8 mouse cellular contexts compared by ENCODE assay signal in genomic region chr2:25608671-25609070, GRCm38 (mm10). TPM values are rescaled to one million over a fixed set of nuclear protein-coding genes. Genes with fewer than 3 reads are reported as not detected.
A peak's percentile ranks its signal among the peaks of the same experiment; 100 is the strongest.
DNase-seq lines count a peak whose midpoint lies in the region; ATAC-seq lines count a peak whose summit lies in the region.

No protein-coding gene starts in this region.

- peaks cover 7 to 16% of the 10 kb centered on the region in 2 experiments for H3K4me1 ChIP-seq in heart, embryonic 14.5 days (ENCODE audit: control insufficient read depth in 2 of 2, insufficient read depth in 2 of 2, low read length in 2 of 2)
- 0 out of 2 replicates have a peak, but pooled peaks cover 3% of the 10 kb centered on the region for H3K4me1 ChIP-seq in brown adipose tissue, adult 24 weeks (ENCODE audit: control insufficient read depth, insufficient read depth, insufficient read length, low read length)
- H3K4me1 ChIP-seq in hindbrain, embryonic 14.5 days (replicated peaks; ENCODE audit: control insufficient read depth, insufficient read depth, low read length) = peaks cover 13% of the 10 kb centered on the region
- H3K4me1 ChIP-seq in midbrain, embryonic 13.5 days (replicated peaks) = peaks cover 23% of the 10 kb centered on the region

- DNase-seq in heart, postnatal 14 days = no peak
- no peak for DNase-seq in hindbrain, embryonic 14.5 days (ENCODE audit: low spot score)
- DNase-seq in adrenal gland, adult 8-10 months = no peak
- no peak for DNase-seq in left cerebral cortex, adult 18-20 months (ENCODE audit: low spot score in 2 of 2)
- no peak for DNase-seq in thymus, postnatal 14 days

- WGBS in heart, embryonic 14.5 days = 66% methylated on average over 10 of the region's 10 CpGs
- 73% methylated on average over 10 of the region's 10 CpGs for WGBS in hindbrain, embryonic 14.5 days
- WGBS in midbrain, embryonic 13.5 days = 73% methylated on average over 10 of the region's 10 CpGs

- H3K27me3 ChIP-seq in heart, embryonic 14.5 days (ENCODE audit: control insufficient read depth, insufficient read depth, low read length) = 0 out of 2 replicates have a peak, but pooled peaks cover 5% of the 10 kb centered on the region
- H3K27me3 ChIP-seq in hindbrain, embryonic 14.5 days (ENCODE audit: control insufficient read depth, insufficient read depth, low read length) = no peaks in the 10 kb centered on the region
- H3K27me3 ChIP-seq in midbrain, embryonic 13.5 days = peaks cover 7% of the 10 kb centered on the region

- H3K4me2 ChIP-seq in heart, embryonic 14.5 days (ENCODE audit: low read length) = peak overlapping the region; percentile 80
- peak overlapping the region; percentile 63 for H3K4me2 ChIP-seq in hindbrain, embryonic 14.5 days (replicated peaks)
- H3K4me2 ChIP-seq in midbrain, embryonic 13.5 days (replicated peaks) = peak overlapping the region; percentile 71

- intact Hi-C loops in heart, postnatal 14 days (cut with DNase I) = no loop called here

- ATAC-seq in heart, embryonic 14.5 days (ENCODE audit: insufficient number of reproducible peaks, insufficient read depth, low FRiP score, low read depth) = no peak
- peak; percentile 10; the same call in 1 of the 2 replicates for ATAC-seq in hindbrain, embryonic 14.5 days (ENCODE audit: low FRiP score)
- peak; percentile 43 for ATAC-seq in midbrain, embryonic 13.5 days

- peak overlapping the region; percentile 86 to 100 for H3K4me3 ChIP-seq in heart, embryonic 14.5 days (ENCODE audit: control insufficient read depth in 1 of 2, insufficient read depth in 1 of 2, low read depth in 1 of 2, low read length in 2 of 2)
- peak overlapping the region; percentile 89 for H3K4me3 ChIP-seq in brown adipose tissue, adult 24 weeks (ENCODE audit: insufficient read depth, low read depth, low read length)
- H3K4me3 ChIP-seq in hindbrain, embryonic 14.5 days (replicated peaks; ENCODE audit: low read length) = peak overlapping the region; percentile 83
- peak overlapping the region; percentile 81 for H3K4me3 ChIP-seq in midbrain, embryonic 13.5 days (replicated peaks)

- H3K9ac ChIP-seq in heart, embryonic 14.5 days (ENCODE audit: low read length) = peak overlapping the region; percentile 95; the same call in 1 of the 2 replicates
- peak overlapping the region; percentile 26; the same call in 1 of the 2 replicates for H3K9ac ChIP-seq in hindbrain, embryonic 14.5 days
- peak overlapping the region; percentile 53 for H3K9ac ChIP-seq in midbrain, embryonic 13.5 days (replicated peaks)

- peaks cover 4% of the 10 kb centered on the region; the same call in 1 of the 2 replicates for H3K36me3 ChIP-seq in heart, embryonic 14.5 days (ENCODE audit: control insufficient read depth, insufficient read depth, low read length)
- H3K36me3 ChIP-seq in hindbrain, embryonic 14.5 days (replicated peaks; ENCODE audit: control insufficient read depth, insufficient read depth) = no peaks in the 10 kb centered on the region
- no peaks in the 10 kb centered on the region for H3K36me3 ChIP-seq in midbrain, embryonic 13.5 days

- peak overlapping the region; percentile 25 to 92; a peak in 1 of 4 replicates for H3K27ac ChIP-seq in heart, embryonic 14.5 days (replicated peaks in 1 of 2; ENCODE audit: control insufficient read depth in 1 of 2, insufficient read depth in 1 of 2, low read depth in 2 of 2, low read length in 2 of 2)
- H3K27ac ChIP-seq in brown adipose tissue, adult 24 weeks (replicated peaks; ENCODE audit: low read depth, low read length) = no peak overlapping the region
- H3K27ac ChIP-seq in hindbrain, embryonic 14.5 days = peak overlapping the region; percentile 55; the same call in 1 of the 2 replicates
- peak overlapping the region; percentile 91; the same call in 1 of the 2 replicates for H3K27ac ChIP-seq in midbrain, embryonic 13.5 days

- H3K9me3 ChIP-seq in heart, embryonic 14.5 days (ENCODE audit: control insufficient read depth, low read length) = no peaks in the 10 kb centered on the region
- H3K9me3 ChIP-seq in hindbrain, embryonic 14.5 days (ENCODE audit: control insufficient read depth, low read length) = no peaks in the 10 kb centered on the region
- H3K9me3 ChIP-seq in midbrain, embryonic 13.5 days = no peaks in the 10 kb centered on the region

RNA-seq across cellular contexts. Expression of gene Rabl6, which starts 0.3 kb away (rescaled TPM):
- polyA plus RNA-seq in heart, embryonic 14.5 days (2014; fragmentation: Nextera tagmentation; extraction: Ambion mirVana) = 41.9 and 42.1 TPM in 2 replicates
- total RNA-seq in heart, postnatal 14 days (2021) = 10 to 100 TPM; 48.1 to 49.7 TPM
- 29.2 and 42.8 TPM in 2 replicates for polyA plus RNA-seq in brown adipose tissue, adult 24 weeks (2012; ENCODE audit: insufficient read depth, insufficient read length, missing spikeins)
- polyA plus RNA-seq in hindbrain, embryonic 14.5 days (2014; fragmentation: Nextera tagmentation; extraction: Ambion mirVana) = 59.0 and 61.6 TPM in 2 replicates
- polyA plus RNA-seq in midbrain, embryonic 13.5 days (2015; fragmentation: Nextera tagmentation; extraction: Ambion mirVana) = 67.2 and 75.9 TPM in 2 replicates
- total RNA-seq in adrenal gland, adult 8-10 months (2022) = 100 to 1,000 TPM; 121 to 178 (median 137) TPM
- 100 to 1,000 TPM; 146 to 150 TPM for total RNA-seq in left cerebral cortex, adult 18-20 months (2021)

RNA-seq across cellular contexts. Expression of gene Ccdc183, which starts 8.8 kb away (rescaled TPM):
- 0.07 and 0.27 TPM in 2 replicates for polyA plus RNA-seq in heart, embryonic 14.5 days (2014; fragmentation: Nextera tagmentation; extraction: Ambion mirVana)
- total RNA-seq in heart, postnatal 14 days (2021) = not detected
- not detected in 2 replicates for polyA plus RNA-seq in brown adipose tissue, adult 24 weeks (2012; ENCODE audit: insufficient read depth, insufficient read length, missing spikeins)
- 0.26 and 0.44 TPM in 2 replicates for polyA plus RNA-seq in hindbrain, embryonic 14.5 days (2014; fragmentation: Nextera tagmentation; extraction: Ambion mirVana)
- 0.24 and 0.47 TPM in 2 replicates for polyA plus RNA-seq in midbrain, embryonic 13.5 days (2015; fragmentation: Nextera tagmentation; extraction: Ambion mirVana)
- total RNA-seq in adrenal gland, adult 8-10 months (2022) = not detected
- total RNA-seq in left cerebral cortex, adult 18-20 months (2021) = not detected

RNA-seq across cellular contexts. Expression of gene Tmem141, which starts 13.1 kb away (rescaled TPM):
- 22.8 and 28.2 TPM in 2 replicates for polyA plus RNA-seq in heart, embryonic 14.5 days (2014; fragmentation: Nextera tagmentation; extraction: Ambion mirVana)
- total RNA-seq in heart, postnatal 14 days (2021) = 10 to 100 TPM; 16.6 to 22.5 TPM
- polyA plus RNA-seq in brown adipose tissue, adult 24 weeks (2012; ENCODE audit: insufficient read depth, insufficient read length, missing spikeins) = 30.9 and 34.5 TPM in 2 replicates
- 52.5 and 53.5 TPM in 2 replicates for polyA plus RNA-seq in hindbrain, embryonic 14.5 days (2014; fragmentation: Nextera tagmentation; extraction: Ambion mirVana)
- polyA plus RNA-seq in midbrain, embryonic 13.5 days (2015; fragmentation: Nextera tagmentation; extraction: Ambion mirVana) = 27.5 and 32.3 TPM in 2 replicates
- total RNA-seq in adrenal gland, adult 8-10 months (2022) = 10 to 100 TPM; 18.0 to 47.8 (median 27.3) TPM
- 10 to 100 TPM; 21.7 to 23.1 TPM for total RNA-seq in left cerebral cortex, adult 18-20 months (2021)

RNA-seq across cellular contexts. Expression of gene Fcna, which starts 19.2 kb away (rescaled TPM):
- 1.8 and 3.2 TPM in 2 replicates for polyA plus RNA-seq in heart, embryonic 14.5 days (2014; fragmentation: Nextera tagmentation; extraction: Ambion mirVana)
- total RNA-seq in heart, postnatal 14 days (2021) = 1 to 10 TPM; 6.3 TPM
- 6.3 and 7.8 TPM in 2 replicates for polyA plus RNA-seq in brown adipose tissue, adult 24 weeks (2012; ENCODE audit: insufficient read depth, insufficient read length, missing spikeins)
- polyA plus RNA-seq in hindbrain, embryonic 14.5 days (2014; fragmentation: Nextera tagmentation; extraction: Ambion mirVana) = 3.9 and 4.0 TPM in 2 replicates
- polyA plus RNA-seq in midbrain, embryonic 13.5 days (2015; fragmentation: Nextera tagmentation; extraction: Ambion mirVana) = 1.1 and 1.8 TPM in 2 replicates
- 1 to 10 TPM; 4.7 to 7.0 (median 5.5) TPM for total RNA-seq in adrenal gland, adult 8-10 months (2022)
- total RNA-seq in left cerebral cortex, adult 18-20 months (2021) = under 1 TPM; 0.66 to 0.79 TPM

RNA-seq across cellular contexts. Expression of gene Ajm1, which starts 27.1 kb away (rescaled TPM):
- polyA plus RNA-seq in heart, embryonic 14.5 days (2014; fragmentation: Nextera tagmentation; extraction: Ambion mirVana) = not detected in 2 replicates
- total RNA-seq in heart, postnatal 14 days (2021) = under 1 TPM in 1 of 2 experiments, not detected in 1; 0.10 TPM
- polyA plus RNA-seq in brown adipose tissue, adult 24 weeks (2012; ENCODE audit: insufficient read depth, insufficient read length, missing spikeins) = 0.44 TPM in 1 of 2 replicates, not detected in the other
- 10.8 and 12.7 TPM in 2 replicates for polyA plus RNA-seq in hindbrain, embryonic 14.5 days (2014; fragmentation: Nextera tagmentation; extraction: Ambion mirVana)
- 3.5 and 5.7 TPM in 2 replicates for polyA plus RNA-seq in midbrain, embryonic 13.5 days (2015; fragmentation: Nextera tagmentation; extraction: Ambion mirVana)
- total RNA-seq in adrenal gland, adult 8-10 months (2022) = 1 to 10 TPM; 1.6 to 4.8 (median 3.8) TPM
- 10 to 100 TPM; 85.6 to 86.3 TPM for total RNA-seq in left cerebral cortex, adult 18-20 months (2021)

Comparison
In these comparisons a context has a peak if more than half of its experiments do, and no peak if none do; other contexts are left out.
1. H3K9ac ChIP-seq: peak in every context shown above with its lines; median percentile 95 in heart, embryonic 14.5 days; 53 in midbrain, embryonic 13.5 days; 26 in hindbrain, embryonic 14.5 days.